Mouse (Mus musculus): Measurements from ENCODE around the gene Ppp1r37.

Ppp1r37 gene

GRCm38 (mm10) chr7:19569647-19570046, 6.8 kb upstream of the Ppp1r37 start:
- DNase-seq = no peak

DNA sequence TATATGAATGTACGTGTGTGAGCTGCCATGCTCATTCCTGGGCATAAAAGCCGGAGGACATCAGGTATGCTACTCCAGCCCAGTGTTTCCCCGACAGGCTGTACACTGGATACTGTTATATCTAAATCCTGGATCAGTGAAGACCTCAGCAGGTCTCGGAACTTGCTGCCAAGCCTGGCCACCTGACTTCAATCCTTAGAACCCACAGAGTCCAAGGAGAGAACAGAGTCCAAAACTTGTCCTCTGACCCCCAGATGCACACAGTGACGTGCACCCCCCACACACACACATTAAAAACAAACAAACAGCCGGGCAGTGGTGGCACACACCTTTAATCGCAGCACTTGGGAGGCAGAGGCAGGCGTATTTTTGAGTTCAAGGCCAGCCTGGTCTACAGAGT, 4.5 kb upstream of the Ppp1r37 start:
- DNase-seq = no peak

DNA sequence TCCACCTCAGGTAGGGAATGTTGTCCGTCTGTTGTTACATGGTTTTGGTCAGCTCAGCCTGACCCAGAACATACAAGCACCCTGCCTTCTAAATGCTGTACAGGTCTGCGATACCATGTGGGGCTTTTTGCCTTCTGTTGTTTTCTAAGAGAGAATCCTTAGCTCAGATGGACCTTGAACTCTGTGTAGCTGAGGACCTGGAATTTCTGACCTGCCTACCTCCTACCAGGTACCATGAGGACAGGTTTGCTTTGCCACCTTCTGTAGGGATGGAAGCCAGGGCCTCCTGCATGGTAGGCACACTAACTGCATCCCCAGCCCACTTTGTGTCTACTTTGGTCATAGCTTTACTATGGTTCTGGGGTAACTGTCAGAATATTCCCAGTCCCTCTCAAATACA, 2.9 kb upstream of the Ppp1r37 start:
- DNase-seq = no peak

DNA sequence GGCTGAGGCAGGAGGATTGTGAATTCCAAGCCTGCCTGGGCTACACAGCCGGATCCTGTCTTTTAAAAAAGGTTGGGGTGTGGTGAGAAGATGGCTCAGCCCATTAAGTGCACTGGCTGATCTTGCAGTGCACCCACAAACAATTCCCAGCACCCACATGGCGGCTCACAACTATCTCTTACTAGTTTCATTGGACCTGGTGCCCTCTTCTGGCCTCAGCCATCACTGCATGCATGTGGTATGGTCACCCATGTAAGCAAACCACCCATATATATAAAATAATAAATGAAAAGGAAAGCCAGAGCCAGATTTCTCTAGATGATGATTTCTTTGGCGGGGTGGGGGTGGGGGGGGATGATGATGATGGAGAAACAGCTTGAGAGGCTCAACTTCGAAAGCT, 1.6 kb upstream of the Ppp1r37 start:
- no peak for DNase-seq

DNA sequence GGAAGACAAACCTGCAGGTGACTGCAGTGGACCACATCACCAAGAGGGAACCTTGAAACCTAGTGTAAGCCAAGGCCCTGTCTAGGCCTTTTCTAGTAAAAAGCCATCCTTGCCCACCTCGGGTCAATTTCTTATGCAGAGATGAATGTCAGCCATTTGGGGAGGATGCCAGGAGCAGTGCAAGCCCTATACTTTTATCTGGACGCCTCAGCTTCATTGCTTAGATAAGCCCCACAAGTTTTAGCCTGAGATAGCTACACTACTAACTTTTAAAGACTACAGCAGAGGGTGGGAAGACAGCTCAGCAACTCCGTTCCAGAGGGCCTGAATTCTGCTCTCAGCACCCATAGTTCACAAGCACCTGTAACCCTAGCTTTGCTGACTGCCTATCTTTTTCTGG, 1.0 kb upstream of the Ppp1r37 start:
- DNase-seq = no peak

- peak; percentile 90 for DNase-seq
Measured at GRCm38 (mm10) chr7:19561765-19562642, 872 bp downstream of the Ppp1r37 start.

- DNase-seq = peak; percentile 75
Measured at GRCm38 (mm10) chr7:19561431-19561764, 1.5 kb downstream of the Ppp1r37 start.

DNA sequence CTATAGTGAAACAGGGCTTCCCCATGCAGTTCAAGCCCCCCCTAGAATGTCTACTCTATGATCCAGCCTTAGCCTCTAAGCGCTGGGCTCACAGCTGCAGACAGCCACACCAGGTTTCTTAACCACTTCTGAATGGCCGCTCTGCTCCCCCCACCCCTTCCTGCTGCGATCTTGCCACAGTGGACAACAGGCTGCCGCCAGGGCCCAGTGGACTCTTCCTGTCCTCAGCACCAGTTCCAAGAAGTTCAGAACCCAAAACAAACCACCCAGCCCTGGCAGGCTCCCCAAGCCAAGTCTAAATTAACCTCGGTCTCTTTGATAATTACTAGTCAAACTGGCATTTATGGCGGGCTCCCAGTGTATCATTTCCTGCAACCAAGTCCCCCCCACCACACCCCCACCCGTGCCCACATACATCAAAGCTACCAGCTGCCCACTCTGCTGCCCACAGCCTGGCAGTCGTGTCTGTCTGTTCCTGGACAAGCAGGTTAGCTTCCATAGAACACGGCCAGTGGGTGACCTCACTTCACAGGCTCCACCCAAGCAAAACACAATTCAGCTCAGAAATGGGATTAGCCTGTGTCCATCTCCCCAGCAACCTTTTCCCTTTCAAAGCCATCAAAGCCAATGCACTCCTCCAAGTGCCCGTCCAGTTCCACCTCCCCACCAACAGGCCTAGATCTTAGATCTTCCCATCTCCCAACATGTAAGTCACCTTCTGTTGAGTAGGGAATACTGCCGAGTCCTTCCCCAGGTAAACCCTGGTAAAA, 2.2 kb downstream of the Ppp1r37 start:
- DNase-seq = peak; percentile 52

DNA sequence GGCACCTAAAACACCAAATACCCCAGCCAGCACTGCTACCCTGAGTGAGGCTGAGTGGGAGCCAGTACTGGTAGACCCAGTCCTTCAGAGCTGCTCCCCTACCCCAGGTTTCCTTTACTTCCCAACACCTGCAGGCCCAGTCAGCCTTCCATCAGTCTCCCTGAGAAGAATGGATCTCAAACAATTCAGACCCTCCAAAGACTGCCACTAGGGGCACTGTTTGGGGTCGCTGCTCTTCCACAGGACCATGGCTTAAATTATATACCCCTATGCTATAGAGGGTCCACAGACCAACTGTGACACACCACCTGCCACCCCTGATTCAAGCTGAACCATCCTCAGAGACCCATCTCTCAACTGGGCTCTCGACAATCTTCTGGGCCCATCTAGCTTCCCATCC, 3.9 kb downstream of the Ppp1r37 start:
- DNase-seq = no peak

DNA sequence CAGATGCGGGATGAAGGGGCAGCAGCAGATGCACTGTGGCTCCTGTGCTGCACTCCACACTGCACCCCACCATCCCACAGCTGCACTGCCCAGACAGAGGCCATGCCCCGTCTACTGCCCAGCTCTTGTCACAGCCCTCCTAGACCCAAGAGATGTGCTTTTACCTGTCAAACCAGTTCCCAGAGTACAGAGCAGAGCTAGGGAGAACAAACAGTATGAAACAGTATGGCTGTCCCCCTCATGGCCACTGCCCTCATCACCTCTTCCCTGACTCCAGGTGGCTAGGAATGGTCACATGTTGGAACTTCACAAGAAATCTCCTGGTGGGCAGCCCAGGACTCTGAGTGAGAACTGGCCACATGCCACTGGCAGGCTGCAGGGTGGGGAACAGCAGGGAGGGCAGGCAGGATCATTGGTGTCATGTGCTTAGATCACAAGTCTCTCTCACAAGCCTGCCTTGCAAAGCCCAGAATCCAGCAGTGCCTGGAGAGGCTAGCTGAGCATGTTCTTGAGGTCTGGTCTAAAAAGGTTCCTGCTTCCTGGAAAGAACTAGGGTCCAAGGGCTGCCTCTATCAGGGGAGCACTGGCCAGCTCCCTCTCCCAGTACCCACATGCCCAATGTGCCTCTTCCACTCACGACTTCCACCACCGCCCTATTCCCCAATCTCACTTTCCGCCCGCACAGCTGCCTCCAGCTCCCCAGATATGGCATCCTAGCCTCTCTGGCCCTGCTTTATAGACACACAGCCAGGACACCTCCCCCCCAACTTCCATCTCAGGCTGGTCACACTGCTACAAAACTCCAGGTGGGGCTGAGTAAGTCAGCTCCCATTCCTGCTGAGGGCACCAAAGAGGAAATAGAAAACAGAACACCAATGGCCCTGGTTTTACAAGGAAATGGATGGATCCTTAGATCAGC, 4.6 kb downstream of the Ppp1r37 start:
- peak; percentile 41 for DNase-seq

DNA sequence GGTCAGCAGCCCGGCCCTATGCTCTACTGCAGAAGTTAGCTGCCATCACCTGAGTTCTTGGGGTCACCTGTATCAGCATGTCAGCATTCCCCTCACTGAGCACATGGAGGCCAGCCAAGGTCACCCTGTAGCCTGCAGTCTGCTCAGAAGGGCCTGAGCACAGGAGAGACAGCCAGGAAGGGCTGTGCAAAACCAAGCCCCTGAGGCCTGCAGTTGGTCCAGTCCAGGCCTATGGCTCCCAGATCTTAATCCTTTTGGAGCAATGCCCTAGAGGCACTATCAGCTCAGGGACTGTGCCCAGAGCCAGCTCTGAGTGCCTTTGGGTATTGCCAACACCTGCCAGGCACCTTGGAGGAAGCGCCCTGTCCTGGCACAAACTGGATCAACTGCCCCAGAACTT, 5.8 kb downstream of the Ppp1r37 start:
- peak; percentile 65 for DNase-seq

DNA sequence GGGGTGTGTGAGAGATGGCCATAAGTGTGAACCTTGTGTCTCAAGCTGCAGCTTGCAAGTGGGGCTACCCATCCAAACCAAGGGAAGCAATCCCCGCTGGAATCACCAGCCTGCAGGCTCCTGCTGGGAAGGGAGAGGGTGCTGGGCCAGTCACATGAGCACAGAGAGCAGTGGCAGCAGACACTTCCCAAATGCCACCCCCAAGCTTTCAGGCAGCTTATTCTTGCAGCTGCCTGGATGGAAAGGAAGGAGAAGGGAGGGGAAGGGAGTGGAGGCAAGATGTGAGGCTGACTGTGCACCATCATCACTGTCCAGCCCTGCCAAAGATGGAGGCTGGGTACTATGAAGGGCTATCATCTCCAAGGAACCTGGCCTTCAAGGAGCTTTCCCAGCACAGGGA, 8.7 kb downstream of the Ppp1r37 start:
- no peak for DNase-seq

DNA sequence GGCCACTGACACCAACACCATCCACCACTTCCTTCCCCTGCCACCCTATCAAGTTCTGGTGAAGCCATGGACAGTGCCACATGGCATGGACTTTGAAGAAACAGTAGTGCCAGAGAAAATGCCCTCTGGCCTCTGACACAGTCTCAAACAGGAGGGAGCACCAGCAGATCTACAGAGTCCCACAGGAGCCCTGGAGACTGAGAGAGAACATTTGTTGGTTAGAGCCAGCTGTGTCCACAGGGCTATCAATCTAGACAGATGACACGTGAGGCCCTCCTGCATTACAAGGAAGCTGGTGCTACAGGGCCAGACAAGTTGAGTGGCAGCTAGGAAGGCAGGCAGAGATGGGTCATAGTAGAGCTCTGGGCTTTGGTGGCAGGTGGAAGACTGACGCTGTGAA, 10.4 kb downstream of the Ppp1r37 start:
- DNase-seq = no peak

DNA sequence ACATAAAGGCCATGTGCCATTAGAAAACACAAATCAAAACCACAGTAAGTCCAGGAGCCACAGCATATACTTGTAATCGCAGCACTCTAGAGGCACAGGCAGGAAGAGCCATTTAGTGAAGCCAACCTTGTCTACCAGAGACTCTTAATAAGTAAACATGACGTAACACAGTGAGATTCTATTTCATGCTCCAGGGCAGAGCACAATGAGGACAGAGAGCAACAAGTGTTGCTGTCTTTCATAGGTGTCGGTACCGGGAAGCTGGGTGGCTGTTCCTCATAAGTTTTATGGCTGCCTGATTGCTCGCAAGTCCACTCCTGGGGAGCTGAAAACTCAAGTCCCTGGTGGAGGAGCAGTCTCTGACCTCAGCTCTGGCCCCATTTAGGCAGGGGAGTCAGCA, 11.2 kb downstream of the Ppp1r37 start:
- DNase-seq = no peak

- no peak for DNase-seq
Measured at GRCm38 (mm10) chr7:19549394-19549793, 13.5 kb downstream of the Ppp1r37 start.

DNA sequence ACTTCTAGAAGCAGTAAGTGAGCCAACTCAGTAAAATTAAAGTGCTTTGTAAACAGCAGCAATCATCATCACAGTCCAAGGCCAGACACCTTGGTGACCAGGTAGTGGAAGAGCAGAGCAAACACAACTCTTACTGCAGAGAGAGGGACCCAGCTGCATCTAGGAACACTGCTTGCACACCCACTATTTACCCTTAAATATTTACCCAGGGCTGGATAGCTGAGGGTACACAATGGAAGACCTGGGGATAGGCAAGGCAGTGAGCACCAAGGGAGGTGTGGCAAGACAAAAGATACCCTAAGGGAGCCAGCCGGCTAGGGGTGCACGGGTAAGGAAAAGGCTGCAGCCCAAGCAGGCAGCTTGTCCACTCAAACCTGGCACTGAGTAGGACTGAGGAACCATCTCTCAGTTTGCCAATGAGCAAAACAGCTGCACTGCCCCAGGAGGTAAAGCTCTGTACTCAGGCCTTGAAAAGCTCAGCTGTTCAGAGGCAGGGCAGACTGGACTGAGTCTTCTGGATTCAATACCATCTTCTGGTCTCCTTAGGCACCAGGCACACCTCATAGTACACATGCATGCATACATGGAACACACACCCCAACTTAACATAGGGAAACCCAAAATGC, 15.4 kb downstream of the Ppp1r37 start:
- no peak for DNase-seq

GRCm38 (mm10) chr7:19546007-19546406, 16.9 kb downstream of the Ppp1r37 start:
- DNase-seq = no peak

DNA sequence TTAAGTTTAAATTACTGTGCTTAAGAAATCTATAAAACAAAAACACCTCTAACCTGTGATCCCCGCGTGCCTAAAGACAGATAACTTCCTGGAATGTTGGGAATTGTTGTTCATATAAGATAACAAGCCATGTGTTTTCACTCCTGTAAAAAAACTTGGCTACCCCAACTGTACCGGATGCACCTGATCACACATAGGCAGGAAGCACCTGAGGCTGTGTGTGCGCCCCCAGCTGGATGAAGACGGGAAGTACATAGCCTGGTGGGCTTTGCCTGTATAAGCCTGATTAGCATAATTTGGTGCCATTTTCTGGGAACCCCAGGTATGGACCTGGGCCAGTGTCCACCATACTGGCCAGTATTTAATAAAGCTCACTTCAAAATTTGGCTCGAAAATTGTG, 19.3 kb downstream of the Ppp1r37 start:
- DNase-seq = no peak

DNA sequence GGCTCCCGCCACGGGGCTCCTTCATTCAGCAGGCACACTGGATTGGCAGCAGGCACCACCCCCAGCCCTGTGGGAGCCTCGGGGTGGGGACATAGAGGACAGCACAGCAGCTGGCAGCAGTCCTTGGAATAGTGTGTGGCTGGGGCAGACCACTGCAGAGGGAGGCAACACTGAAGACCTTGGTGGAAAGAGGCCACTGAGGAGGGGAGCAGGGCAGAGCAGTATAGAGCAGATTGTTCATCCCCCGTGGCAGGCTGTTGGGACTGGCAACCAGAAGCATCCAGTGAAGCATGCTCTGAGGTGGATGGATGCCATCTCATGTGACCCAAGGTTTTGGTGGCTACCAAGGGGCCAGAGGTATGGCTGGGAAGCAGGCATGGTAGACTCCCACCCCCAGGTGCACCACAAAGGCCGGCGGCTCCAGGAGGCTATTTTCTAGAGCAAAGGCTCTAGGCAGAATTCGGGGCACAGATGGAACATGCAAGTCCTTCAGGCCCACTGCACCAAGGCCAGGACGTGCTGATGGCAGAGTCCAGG, 20.7 kb downstream of the Ppp1r37 start:
- DNase-seq = peak; percentile 83

DNA sequence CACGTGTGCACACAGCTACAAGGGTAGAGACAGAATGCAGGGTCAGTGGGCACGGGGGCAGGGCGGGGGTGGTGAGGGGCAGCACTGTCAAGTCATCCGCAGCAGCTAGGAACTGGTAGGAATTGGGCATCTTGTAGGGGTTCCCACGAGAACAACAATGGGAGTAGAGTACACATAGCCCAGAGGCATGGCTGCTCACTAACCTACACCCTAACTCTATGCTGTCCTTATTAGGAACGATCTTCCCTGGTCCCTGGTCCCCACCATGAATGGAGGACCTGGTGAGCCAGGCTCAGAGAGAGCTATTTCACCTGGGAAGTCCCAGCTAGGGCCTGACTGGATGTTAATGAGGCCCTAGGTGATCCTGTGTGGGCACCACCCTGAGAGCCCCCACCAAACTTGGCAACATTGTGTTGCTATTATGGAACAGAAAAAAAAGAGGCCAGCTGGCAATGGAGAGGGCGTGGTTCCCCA, 21.2 kb downstream of the Ppp1r37 start:
- DNase-seq = no peak

DNA sequence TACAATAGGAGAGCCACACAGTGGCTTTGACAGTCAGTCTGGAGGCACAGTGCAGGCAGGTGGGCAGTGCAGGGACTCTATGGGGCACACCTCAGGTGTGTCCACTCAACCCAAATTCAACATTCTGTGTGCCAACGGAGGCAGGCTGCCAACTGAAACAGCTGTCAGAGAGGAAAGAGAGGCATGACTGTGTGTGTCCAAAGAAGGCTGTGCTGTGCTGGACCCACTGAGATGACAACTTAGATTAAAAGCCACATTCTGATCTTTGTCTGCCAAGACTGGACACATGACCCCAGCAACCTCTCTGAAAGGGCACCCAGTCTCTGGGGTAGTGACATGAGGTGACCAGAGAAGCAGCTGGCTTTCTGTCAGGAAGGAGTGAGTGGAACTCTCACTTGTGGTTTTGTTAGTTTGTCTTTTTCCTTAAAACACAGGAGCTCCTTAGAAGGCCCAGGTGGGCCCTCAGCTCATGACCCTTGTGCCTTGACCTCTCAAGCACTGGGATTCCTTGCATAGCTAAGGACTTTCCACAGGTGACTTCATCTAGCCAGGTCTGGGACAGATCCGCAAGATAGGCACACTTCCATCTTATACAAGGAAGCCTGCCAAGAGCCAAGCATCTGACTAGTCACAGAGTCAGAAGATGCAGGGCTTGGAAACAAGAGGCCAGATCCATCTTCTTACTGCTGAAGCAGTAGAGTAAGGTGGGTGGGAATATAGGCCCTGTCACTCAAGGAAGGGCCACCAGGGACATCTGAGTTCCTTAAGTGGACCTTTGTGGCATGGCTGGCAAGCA, 21.9 kb downstream of the Ppp1r37 start:
- peak; percentile 67 for DNase-seq

DNA sequence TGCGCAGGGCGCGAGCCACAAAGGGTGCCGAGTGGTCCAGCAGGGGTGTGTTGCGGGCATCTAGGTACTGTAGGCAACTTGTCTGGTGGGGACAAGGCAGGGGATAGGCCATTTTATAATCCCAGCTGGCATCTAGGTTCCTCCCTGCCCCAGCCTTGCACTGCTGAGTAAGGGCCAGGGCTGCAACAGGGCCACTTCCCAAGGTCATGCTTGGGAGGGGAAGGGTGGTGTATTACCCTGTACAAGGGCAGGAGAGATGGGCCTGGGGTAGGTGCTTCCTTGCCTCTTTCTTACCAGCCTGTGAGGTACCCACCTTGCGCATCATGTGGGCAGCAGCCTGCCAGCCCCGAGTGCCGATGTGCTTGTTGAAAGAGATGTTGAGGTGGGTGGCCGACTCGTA, 28.2 kb downstream of the Ppp1r37 start:
- no peak for DNase-seq
